In genomic region chr2:21182811-21183210, GRCm38 (mm10) we compare ENCODE assay signal across 13 mouse cellular contexts. TPM values are rescaled to one million over a fixed set of nuclear protein-coding genes. Genes with fewer than 3 reads are reported as not detected.
DNase-seq lines count a peak whose midpoint lies in the region; ATAC-seq and TF ChIP-seq lines count a peak whose summit lies in the region.
"Had no signal": no experiment of that assay in that cellular context is flagged by ENCODE, and none has a peak within 500 bp of the region (broad histone marks: within the 10 kb centered on the region; RNA-seq: fewer than 3 reads in every experiment).

No protein-coding gene starts in this region.

- WGBS in hindbrain, embryonic 12.5 days: 76% methylated on average over 1 of the region's 1 CpGs

- DNase-seq in kidney, postnatal 4 days: peak; percentile 4 to 22
- DNase-seq in kidney, adult 11 months: no peak
- no peak for DNase-seq in Patski (ENCODE audit: low read depth, low spot score)
- DNase-seq in heart, postnatal 14 days: peak; percentile 27 to 42
- no peak for DNase-seq in layer of hippocampus, postnatal 10 days (ENCODE audit: low spot score in 2 of 2)

- CTCF ChIA-PET in Patski (lab: Charles Lee): interaction anchor here (1.3 to 2.6 kb wide), 4 partner anchors 9 to 283 kb away, joined by 3 to 9 read pairs (median 4); no protein-coding TSS in a partner anchor

- intact Hi-C loops in heart, postnatal 14 days (cut with DNase I): no loop called here

- H3K4me3 ChIP-seq in hindbrain, embryonic 12.5 days: no peak overlapping the region
- H3K4me3 ChIP-seq: erythroblast, embryonic 14.5 days; hindbrain, embryonic 15.5 days; kidney, embryonic 15.5 days; midbrain, embryonic 15.5 days had no signal

- H3K27me3 ChIP-seq in Patski: no peaks in the 10 kb centered on the region
- no peaks in the 10 kb centered on the region for H3K27me3 ChIP-seq in hindbrain, embryonic 12.5 days
- H3K27me3 ChIP-seq: hindbrain, embryonic 15.5 days; kidney, embryonic 15.5 days; midbrain, embryonic 15.5 days had no signal

- no peak overlapping the region for H3K27ac ChIP-seq in hindbrain, embryonic 12.5 days
- H3K27ac ChIP-seq: hindbrain, embryonic 15.5 days; kidney, embryonic 15.5 days; liver, embryonic 14.5 days; midbrain, embryonic 15.5 days had no signal

- ATAC-seq in Patski: peak; percentile 88
- ATAC-seq in megakaryocyte progenitor cell, adult 5-6 weeks (replicated peaks; ENCODE audit: poor library complexity): peak; percentile 76
- ATAC-seq in hindbrain, embryonic 12.5 days (ENCODE audit: low FRiP score): no peak
- ATAC-seq in erythroid progenitor cell, adult 5-6 weeks (replicated peaks; ENCODE audit: low FRiP score, poor library complexity, severe bottlenecking): no peak
- ATAC-seq: midbrain, embryonic 15.5 days had no signal

- TF ChIP-seq CTCF in Patski (IDR thresholded peaks at IDR 0.05): no peak

- no peaks in the 10 kb centered on the region for H3K36me3 ChIP-seq in hindbrain, embryonic 12.5 days
- H3K36me3 ChIP-seq: hindbrain, embryonic 15.5 days; kidney, embryonic 15.5 days; midbrain, embryonic 15.5 days had no signal

- no peaks in the 10 kb centered on the region for H3K4me1 ChIP-seq in hindbrain, embryonic 12.5 days
- H3K4me1 ChIP-seq: hindbrain, embryonic 15.5 days; midbrain, embryonic 15.5 days had no signal

- no peak overlapping the region for H3K9ac ChIP-seq in hindbrain, embryonic 12.5 days
- H3K9ac ChIP-seq: hindbrain, embryonic 15.5 days; kidney, embryonic 15.5 days; liver, embryonic 14.5 days; midbrain, embryonic 15.5 days had no signal

- no peaks in the 10 kb centered on the region for H3K9me3 ChIP-seq in hindbrain, embryonic 12.5 days (replicated peaks)
- H3K9me3 ChIP-seq: hindbrain, embryonic 15.5 days; kidney, embryonic 15.5 days; midbrain, embryonic 15.5 days had no signal

- in situ Hi-C loops in Patski (cut with MboI; ENCODE audit: low pct_unique_long_range_greater_than_20kb): loop anchor here (5.0 kb wide), 1 partner anchor 201 kb away; no protein-coding TSS in a partner anchor

- H3K4me2 ChIP-seq in hindbrain, embryonic 12.5 days (replicated peaks): no peak overlapping the region
- H3K4me2 ChIP-seq: hindbrain, embryonic 15.5 days; kidney, embryonic 15.5 days; midbrain, embryonic 15.5 days had no signal

- POLR2A ChIA-PET in Patski (lab: Charles Lee): no interaction called here

RNA-seq across cellular contexts. Expression of gene Enkur, which starts 22.4 kb away (rescaled TPM):
- 1.9 TPM for polyA plus RNA-seq in Patski (2021)
- 1 to 10 TPM; 3.8 to 4.4 TPM for total RNA-seq in heart, postnatal 14 days (2021)
- total RNA-seq in megakaryocyte progenitor cell, adult 5-6 weeks (2015): 2.3 and 2.8 TPM in 2 replicates
- 3.1 and 4.0 TPM in 2 replicates for total RNA-seq in megakaryocyte progenitor cell, adult 5-6 weeks (2017)
- 3.9 and 5.0 TPM in 2 replicates for polyA plus RNA-seq in hindbrain, embryonic 12.5 days (2016; fragmentation: Nextera tagmentation; extraction: Ambion mirVana)
- total RNA-seq in erythroid progenitor cell, adult 5-6 weeks (2015; ENCODE audit: low replicate concordance): not detected in 2 replicates
- not detected in 2 replicates for total RNA-seq in erythroid progenitor cell, adult 5-6 weeks (2017; ENCODE audit: low replicate concordance)
- total RNA-seq in layer of hippocampus, postnatal 10 days (2021): 1 to 10 TPM; 4.9 to 6.9 TPM
- polyA plus RNA-seq: erythroblast, embryonic 14.5 days had no signal

RNA-seq across cellular contexts. Expression of gene Thnsl1, which starts 22.7 kb away (rescaled TPM):
- polyA plus RNA-seq in Patski (2021): 10.0 TPM
- 1 to 10 TPM; 5.0 to 5.5 TPM for total RNA-seq in heart, postnatal 14 days (2021)
- total RNA-seq in megakaryocyte progenitor cell, adult 5-6 weeks (2015): 5.0 and 5.8 TPM in 2 replicates
- total RNA-seq in megakaryocyte progenitor cell, adult 5-6 weeks (2017): 3.9 and 4.5 TPM in 2 replicates
- polyA plus RNA-seq in hindbrain, embryonic 12.5 days (2016; fragmentation: Nextera tagmentation; extraction: Ambion mirVana): 16.5 and 18.9 TPM in 2 replicates
- total RNA-seq in erythroid progenitor cell, adult 5-6 weeks (2015; ENCODE audit: low replicate concordance): not detected in 2 replicates
- total RNA-seq in erythroid progenitor cell, adult 5-6 weeks (2017; ENCODE audit: low replicate concordance): 0.64 TPM in 1 of 2 replicates, not detected in the other
- total RNA-seq in layer of hippocampus, postnatal 10 days (2021): 10 to 100 TPM; 18.8 TPM
- polyA plus RNA-seq: erythroblast, embryonic 14.5 days had no signal

Comparison
In these comparisons a context has a peak if more than half of its experiments do, and no peak if none do; other contexts are left out.
1. DNase-seq: peak in kidney, postnatal 4 days (2 of 2) and heart, postnatal 14 days (2 of 2); none in kidney, adult 11 months (single experiment), Patski (single experiment) and layer of hippocampus, postnatal 10 days (0 of 2).
2. ATAC-seq: peak in Patski (single experiment) and megakaryocyte progenitor cell, adult 5-6 weeks (single experiment); none in hindbrain, embryonic 12.5 days (single experiment) and erythroid progenitor cell, adult 5-6 weeks (single experiment).